Mouse (Mus musculus): ENCODE results near the gene Slc43a2. TPM values are rescaled to one million over a fixed set of nuclear protein-coding genes. Genes with fewer than 3 reads are reported as not detected.
A peak's percentile ranks its signal among the peaks of the same experiment; 100 is the strongest.

Slc43a2 gene
- total and polyA plus RNA-seq, 3 experiments: 4.9 to 8.4 TPM; not detected in 1

DNA sequence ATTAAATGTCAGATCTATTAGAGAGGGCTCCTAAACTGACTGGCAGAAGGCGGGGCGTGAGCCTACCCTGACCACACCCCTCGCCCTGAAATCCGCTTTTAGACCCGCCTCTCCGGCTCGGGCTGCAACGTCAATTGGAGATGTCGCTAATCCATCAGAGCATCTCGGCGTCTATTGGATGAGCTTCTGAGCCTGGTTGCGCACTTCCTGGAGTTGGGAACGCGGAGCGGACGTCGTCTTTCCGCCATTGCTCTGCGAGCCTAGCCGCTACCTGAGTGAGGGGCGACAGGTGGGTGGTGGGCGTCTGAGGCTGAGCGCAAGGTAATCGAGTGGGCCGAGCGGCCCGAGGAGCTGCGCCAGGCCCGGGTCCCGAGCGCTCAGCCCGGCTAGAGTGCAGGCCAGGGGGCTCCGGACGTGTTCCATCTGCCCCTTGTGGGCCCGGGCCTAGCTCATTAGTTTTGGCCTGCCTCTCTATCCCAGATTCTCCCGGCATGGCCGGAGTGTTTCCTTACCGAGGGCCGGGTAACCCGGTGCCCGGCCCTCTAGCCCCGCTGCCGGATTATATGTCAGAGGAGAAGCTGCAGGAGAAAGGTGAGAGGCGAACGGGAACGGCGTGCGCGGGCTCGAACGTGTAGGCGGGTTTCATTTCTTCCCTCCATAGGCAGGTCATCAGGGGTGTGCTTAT is 44.8 kb upstream of the Slc43a2 start, which contains the start of gene Prpf8:
TSS of gene Prpf8 (plus strand) at position 216 of the 685 bp plus-strand sequence.
- H3K27me3 ChIP-seq (ENCODE audit: control insufficient read depth in 1 of 2, insufficient read depth in 2 of 2, low read length in 2 of 2): no peaks in the 10 kb centered on the region
- peak; percentile 78 for TF ChIP-seq MAX (IDR thresholded peaks at IDR 0.05; ENCODE audit: low read length)
- peak; percentile 90 for TF ChIP-seq NELFE (IDR thresholded peaks at IDR 0.05; ENCODE audit: low read depth, low read length)
- peak; percentile 87 for TF ChIP-seq KAT2A (conservative IDR thresholded peaks at IDR 0.05; ENCODE audit: low read depth, low read length)
- TF ChIP-seq ELF1 (IDR thresholded peaks at IDR 0.05; ENCODE audit: low read depth, low read length): peak; percentile 96
- TF ChIP-seq GABPA (IDR thresholded peaks at IDR 0.05; ENCODE audit: low read depth, low read length): peak; percentile 63; the same call in 1 of the 2 replicates
- TF ChIP-seq TCF12 (IDR thresholded peaks at IDR 0.05; ENCODE audit: low read depth, low read length): 0 out of 2 replicates have a peak, but pooled peaks have one; percentile 16
- TF ChIP-seq SMC3 (IDR thresholded peaks at IDR 0.05; ENCODE audit: low read depth, low read length): no peak
- no peak for TF ChIP-seq RCOR1 (IDR thresholded peaks at IDR 0.05; ENCODE audit: low read depth, low read length)
- no peak for TF ChIP-seq BHLHE40 (IDR thresholded peaks at IDR 0.05; ENCODE audit: borderline replicate concordance, low read depth, low read length)
- peak; percentile 52; the same call in 1 of the 2 replicates for TF ChIP-seq NRF1 (IDR thresholded peaks at IDR 0.05; ENCODE audit: insufficient read depth, low read depth, low read length, poor library complexity, severe bottlenecking)
- TF ChIP-seq ZMIZ1 (IDR thresholded peaks at IDR 0.05; ENCODE audit: low read depth, low read length): peak; percentile 73; the same call in 1 of the 2 replicates
- TF ChIP-seq TBP (IDR thresholded peaks at IDR 0.05; ENCODE audit: low read depth, low read length): peak; percentile 83
- 0 out of 2 replicates have a peak, but pooled peaks have one; percentile 51 for TF ChIP-seq ZKSCAN1 (IDR thresholded peaks at IDR 0.05; ENCODE audit: low read depth, low read length)
- peak; percentile 71; the same call in 1 of the 2 replicates for TF ChIP-seq MAZ (IDR thresholded peaks at IDR 0.05; ENCODE audit: low read depth, low read length)
- TF ChIP-seq POLR2AphosphoS2 (IDR thresholded peaks at IDR 0.05; ENCODE audit: low read length): peak; percentile 86
- TF ChIP-seq GATA1 (IDR thresholded peaks at IDR 0.05; ENCODE audit: low read depth, low read length): no peak
- peak; percentile 77 for TF ChIP-seq MXI1 (IDR thresholded peaks at IDR 0.05; ENCODE audit: low read depth, low read length)
- 0 out of 2 replicates have a peak, but pooled peaks have one; percentile 11 for TF ChIP-seq MYB (IDR thresholded peaks at IDR 0.05; ENCODE audit: low read depth, low read length)
- peak; percentile 87 for TF ChIP-seq CHD2 (IDR thresholded peaks at IDR 0.05; ENCODE audit: low read length)
- TF ChIP-seq HCFC1 (IDR thresholded peaks at IDR 0.05; ENCODE audit: low read depth, low read length): peak; percentile 94
- peak; percentile 70 to 89 for TF ChIP-seq POLR2A (IDR thresholded peaks at IDR 0.05; ENCODE audit: control insufficient read depth in 1 of 2, insufficient read depth in 1 of 2, low read depth in 1 of 2, low read length in 2 of 2, poor library complexity in 1 of 2)
- no peak for TF ChIP-seq RAD21 (IDR thresholded peaks at IDR 0.05; ENCODE audit: low read depth, low read length)
- TF ChIP-seq SIN3A (IDR thresholded peaks at IDR 0.05; ENCODE audit: low read length): peak; percentile 93
- TF ChIP-seq ZNF384 (IDR thresholded peaks at IDR 0.05; ENCODE audit: low read depth, low read length): no peak
- TF ChIP-seq E2F4 (IDR thresholded peaks at IDR 0.05; ENCODE audit: borderline replicate concordance, low read depth, low read length): no peak
- TF ChIP-seq ZC3H11A (IDR thresholded peaks at IDR 0.05; ENCODE audit: low read depth, low read length): no peak
- peak; percentile 86 for TF ChIP-seq MYC (IDR thresholded peaks at IDR 0.05; ENCODE audit: low read depth, low read length)
- DNase-seq (ENCODE audit: low read depth, low spot score): peak; percentile 100
- no peaks in the 10 kb centered on the region for H3K9me3 ChIP-seq (replicated peaks; ENCODE audit: insufficient read depth, low read length)
- H3K79me2 ChIP-seq (ENCODE audit: control insufficient read depth, insufficient read depth, low read length, poor library complexity): peaks cover 30% of the 10 kb centered on the region
- peaks cover 20 to 31% of the 10 kb centered on the region in 2 experiments for H3K36me3 ChIP-seq (ENCODE audit: control insufficient read depth in 1 of 2, insufficient read depth in 2 of 2, low read length in 2 of 2)
- peaks cover 5 to 8% of the 10 kb centered on the region in 2 experiments; a peak in 3 of 4 replicates for H3K4me1 ChIP-seq (ENCODE audit: control insufficient read depth in 1 of 2, insufficient read depth in 2 of 2, low read length in 2 of 2)
- peak within 1 kb of the TSS; percentile 92 to 97 for H3K4me3 ChIP-seq (ENCODE audit: control insufficient read depth in 1 of 2, insufficient read depth in 1 of 2, low read depth in 2 of 2, low read length in 2 of 2)
- H3K9ac ChIP-seq (ENCODE audit: control insufficient read depth, low read depth, low read length, poor library complexity, severe bottlenecking): peak within 1 kb of the TSS; percentile 96
- peak within 1 kb of the TSS; percentile 80 for H3K27ac ChIP-seq (ENCODE audit: control insufficient read depth, low read depth, low read length)

Measured in MEL (cell line).